Mouse (Mus musculus) brain, adult 2 months (tissue): ENCODE data around the gene Thpo.

ENCODE experiments used
- DNase-seq: peaks from one replicate; pipeline ENCODE4 v3.0.0; 2011; ENCODE audit warnings: low read depth, low spot score

Gene Thpo

GRCm38 (mm10) chr16:20724338-20724748 lies 10.0 kb downstream of the Thpo start:
- peak; percentile 75 for DNase-seq

- no peak for DNase-seq
Observed at GRCm38 (mm10) chr16:20723247-20723646, 11.1 kb downstream of the Thpo start.

GRCm38 (mm10) chr16:20722736-20723135 lies 11.6 kb downstream of the Thpo start:
- no peak for DNase-seq

GRCm38 (mm10) chr16:20721808-20722207 lies 12.5 kb downstream of the Thpo start:
- no peak for DNase-seq

- DNase-seq = no peak
Observed at GRCm38 (mm10) chr16:20717978-20718670, 16.2 kb downstream of the Thpo start.

- peak; percentile 99 for DNase-seq
Observed at GRCm38 (mm10) chr16:20717181-20717977, 16.9 kb downstream of the Thpo start, which contains the start of the genes Polr2h and Clcn2. Gene Polr2h (plus strand): TSS chr16:20717665. Gene Clcn2 (minus strand): TSS chr16:20717746.

- no peak for DNase-seq
Observed at GRCm38 (mm10) chr16:20716841-20717180, 17.5 kb downstream of the Thpo start.

- DNase-seq = peak; percentile 86
Observed at GRCm38 (mm10) chr16:20715976-20716840, 18.1 kb downstream of the Thpo start.

- no peak for DNase-seq
Observed at GRCm38 (mm10) chr16:20715566-20715965, 18.7 kb downstream of the Thpo start.

- no peak for DNase-seq
Observed at GRCm38 (mm10) chr16:20715161-20715560, 19.1 kb downstream of the Thpo start.

- DNase-seq = no peak
Observed at GRCm38 (mm10) chr16:20714307-20715080, 19.8 kb downstream of the Thpo start.

- no peak for DNase-seq
Observed at GRCm38 (mm10) chr16:20712889-20713288, 21.4 kb downstream of the Thpo start.

GRCm38 (mm10) chr16:20712190-20712589 lies 22.1 kb downstream of the Thpo start:
- no peak for DNase-seq

GRCm38 (mm10) chr16:20710810-20711209 lies 23.5 kb downstream of the Thpo start:
- no peak for DNase-seq

GRCm38 (mm10) chr16:20710370-20710769 lies 23.9 kb downstream of the Thpo start:
- DNase-seq = no peak

- no peak for DNase-seq
Observed at GRCm38 (mm10) chr16:20708939-20709734, 25.2 kb downstream of the Thpo start.

GRCm38 (mm10) chr16:20708220-20708938 lies 25.9 kb downstream of the Thpo start:
- no peak for DNase-seq

- no peak for DNase-seq
Observed at GRCm38 (mm10) chr16:20706407-20707055, 27.8 kb downstream of the Thpo start.

- peak; percentile 70 for DNase-seq
Observed at GRCm38 (mm10) chr16:20705786-20706185, 28.5 kb downstream of the Thpo start.
